Mouse (Mus musculus) left cerebral cortex, adult 8-10 months (tissue): ENCODE measurements at regions not wholly inside any gene's neighbourhood (a gene's known extent, or its start where the extent isn't known, plus 50 kb on each side); places are given as distances from the start of the nearest gene placed in this dataset.

Source experiments
- DNase-seq, 2 experiments: peaks; one replicate each; pipeline ENCODE4 v3.0.0; 2022; ENCODE audit warnings: low spot score in 2 of 2

- DNase-seq, result no peak
Measured at GRCm38 (mm10) chr10:71753255-71753654, 405.7 kb downstream of the Ipmk start.

- DNase-seq, result no peak
Measured at GRCm38 (mm10) chr10:71754799-71755198, 407.2 kb downstream of the Ipmk start.

DNA sequence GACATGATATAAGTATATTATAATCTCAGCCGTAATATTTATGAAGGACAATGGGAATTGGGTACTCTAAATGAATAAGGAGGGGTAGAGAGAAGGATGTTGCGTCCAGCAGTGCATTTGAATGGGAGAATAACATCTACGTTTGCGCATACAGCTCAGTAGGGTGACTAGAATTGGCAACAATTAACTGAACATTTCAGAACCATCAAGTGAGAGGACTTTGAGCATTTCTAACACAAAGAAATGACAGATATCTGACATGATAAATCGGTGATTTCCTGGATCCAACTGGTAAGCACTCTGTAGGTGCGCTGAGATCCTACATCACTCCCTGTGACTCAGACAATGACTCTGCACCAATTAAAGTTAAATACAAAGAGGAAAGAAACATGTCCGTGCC, 431.3 kb downstream of the Ipmk start:
- no peak for DNase-seq

DNA sequence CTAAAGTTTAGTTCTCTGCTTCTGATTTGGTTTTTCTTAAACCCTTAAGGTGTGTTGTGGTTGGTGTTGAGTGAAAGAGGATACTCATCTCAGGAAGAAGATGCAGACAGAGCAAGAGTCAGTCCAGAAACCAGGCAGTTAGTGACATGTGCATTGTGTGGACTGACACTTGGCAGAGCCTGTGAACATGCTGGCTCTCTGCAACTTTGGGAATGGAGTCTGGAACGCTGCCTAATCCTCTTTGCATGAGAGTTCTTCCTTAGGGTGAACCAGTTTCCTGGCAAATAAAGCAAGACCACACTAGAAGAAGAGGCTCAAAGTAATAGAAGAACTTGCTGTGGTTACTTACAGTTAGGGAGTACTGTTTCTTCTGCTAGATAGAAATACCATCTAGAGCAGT, 441.7 kb downstream of the Ipmk start:
- DNase-seq, result no peak

DNA sequence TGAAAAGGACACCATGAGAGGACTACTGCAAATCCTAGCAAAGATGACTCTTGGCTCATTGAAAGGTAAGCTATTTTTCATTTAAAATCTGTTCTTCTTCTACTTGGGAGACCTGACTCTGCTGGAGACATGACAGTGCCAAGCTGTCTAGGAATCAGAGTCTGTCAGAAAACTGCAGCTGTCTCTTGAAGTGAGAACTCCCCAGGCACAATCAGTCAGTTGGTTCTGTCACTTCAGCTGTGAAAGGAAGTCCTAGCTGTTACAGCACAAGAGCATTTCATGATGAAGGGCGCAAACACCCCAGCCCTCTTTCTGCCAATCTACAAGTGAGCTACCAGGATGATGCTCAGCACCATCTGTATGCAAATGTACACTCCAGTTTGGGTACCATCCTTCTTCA, 442.4 kb downstream of the Ipmk start:
- no peak for DNase-seq

GRCm38 (mm10) chr10:71798638-71799037, 451.1 kb downstream of the Ipmk start:
- DNase-seq, result no peak

- no peak for DNase-seq
Measured at GRCm38 (mm10) chr10:71802457-71802856, 454.9 kb downstream of the Ipmk start.

DNA sequence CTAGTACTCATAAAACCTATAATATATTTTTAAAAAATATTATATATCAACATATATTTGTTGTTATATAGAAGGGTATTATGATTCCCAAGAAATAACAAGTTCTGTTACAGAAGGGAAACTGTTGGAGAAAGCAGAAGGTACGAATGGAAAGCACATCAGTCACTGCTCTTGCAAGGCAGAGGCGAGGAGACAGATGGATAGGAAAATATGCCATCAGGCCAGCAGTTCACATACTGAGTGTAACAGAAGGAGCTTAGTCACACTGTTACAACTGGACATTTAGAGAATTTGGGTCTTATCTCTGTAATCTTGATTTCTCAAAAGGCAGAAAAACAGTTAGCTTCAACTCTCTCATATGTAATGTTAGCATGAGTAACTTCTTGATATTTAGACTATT, 485.1 kb downstream of the Ipmk start:
- DNase-seq, result no peak

DNA sequence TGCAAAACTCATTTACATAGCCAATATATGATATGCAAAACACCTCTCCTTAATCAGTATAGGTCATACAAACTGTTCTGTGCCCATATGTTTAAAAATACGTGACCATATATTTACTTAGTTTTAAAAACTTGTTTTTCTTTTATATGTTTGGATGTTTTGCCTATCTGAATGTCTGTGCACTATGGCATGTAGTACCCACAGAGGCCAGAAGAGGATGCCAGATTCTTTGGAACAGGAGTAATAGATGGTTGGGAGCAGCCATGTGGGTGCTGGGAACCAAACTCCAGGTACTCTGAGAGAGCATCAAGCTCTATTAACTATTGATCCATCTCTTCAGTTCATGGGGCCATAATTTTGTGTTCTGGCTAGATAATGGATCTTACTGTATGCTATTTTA, 487.5 kb downstream of the Ipmk start:
- no peak for DNase-seq

DNA sequence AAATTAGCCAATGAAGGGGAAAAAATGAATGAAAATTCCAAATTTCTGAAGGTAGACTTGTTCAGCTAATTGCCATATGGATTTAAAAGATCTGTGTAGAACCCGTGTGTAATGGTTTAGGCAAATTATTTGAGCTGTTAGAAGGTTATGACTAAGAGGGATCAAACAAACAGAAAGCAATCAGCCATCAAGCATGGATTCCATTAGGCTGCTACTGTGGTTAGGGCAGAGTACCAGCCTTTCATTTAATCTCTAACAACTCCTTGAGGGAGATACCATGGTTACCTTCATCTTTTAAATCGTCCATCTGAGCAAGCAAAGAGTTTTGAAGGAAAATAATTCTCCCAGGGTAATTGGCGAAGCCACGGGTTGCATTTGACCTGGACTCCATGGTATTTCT, 509.5 kb downstream of the Ipmk start:
- no peak for DNase-seq

DNA sequence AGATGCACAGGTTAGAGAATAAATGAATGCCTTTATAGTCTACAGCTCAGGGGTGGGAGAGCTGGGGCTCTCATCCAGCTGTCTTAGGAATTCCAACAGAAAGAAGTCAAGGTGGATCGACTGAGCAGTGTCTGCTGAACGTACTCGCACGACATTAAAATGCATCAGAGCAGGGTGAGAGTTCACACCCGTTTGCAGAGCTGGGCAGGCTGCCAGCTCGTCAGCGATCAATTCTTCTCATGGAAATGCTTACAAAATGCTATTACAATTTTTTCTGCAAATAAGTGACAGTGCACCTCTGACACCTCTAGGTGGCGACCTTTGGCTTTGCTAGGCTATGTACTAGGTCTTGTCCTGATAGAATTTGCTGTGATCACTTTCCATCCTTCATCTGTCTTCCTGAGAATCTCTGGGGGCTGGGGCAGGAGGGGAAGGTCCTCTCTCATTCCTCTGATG, 510.0 kb downstream of the Ipmk start:
- DNase-seq, result peak; percentile 25 to 35

- no peak for DNase-seq
Measured at GRCm38 (mm10) chr10:71893726-71894125, 546.2 kb downstream of the Ipmk start.

- no peak for DNase-seq
Measured at GRCm38 (mm10) chr10:71905029-71905428, 557.5 kb downstream of the Ipmk start.
